Mouse (Mus musculus): ENCODE data around the gene Rab25. TPM values are rescaled to one million over a fixed set of nuclear protein-coding genes. Genes with fewer than 3 reads are reported as not detected.

Rab25 gene
- polyA plus RNA-seq, 1 experiment = 35.1 TPM

GRCm38 (mm10) chr3:88501366-88502030, 46.6 kb downstream of the Rab25 start:
- TF ChIP-seq EP300 (IDR thresholded peaks at IDR 0.05; ENCODE audit: insufficient read depth, low read depth, low read length) = no peak
- no peak for TF ChIP-seq CTCF (IDR thresholded peaks at IDR 0.05; ENCODE audit: low read depth, low read length)
- no peak for TF ChIP-seq POLR2A (IDR thresholded peaks at IDR 0.05; ENCODE audit: insufficient read depth, low read length)
- Histone ChIP-seq H3K4me3 (ENCODE audit: low read depth, low read length) (peak overlapping the region; percentile 63), H3K36me3 (ENCODE audit: control insufficient read depth, insufficient read depth, low read length, poor library complexity, severe bottlenecking) (no peaks in the 10 kb centered on the region), H3K9me3 (replicated peaks; ENCODE audit: control insufficient read depth, insufficient read depth, low read length, poor library complexity, severe bottlenecking) (no peaks in the 10 kb centered on the region), H3K27me3 (ENCODE audit: control insufficient read depth, insufficient read depth, low read length, poor library complexity, severe bottlenecking) (no peaks in the 10 kb centered on the region), H3K9ac (ENCODE audit: low read depth, poor library complexity, severe bottlenecking) (peak overlapping the region; percentile 43; the same call in 1 of the 2 replicates), H3K27ac (ENCODE audit: insufficient read depth, low read length) (peak overlapping the region; percentile 17; the same call in 1 of the 2 replicates), H3K4me1 (ENCODE audit: control insufficient read depth, insufficient read depth, low read length) (peaks cover 6% of the 10 kb centered on the region)

- no peak overlapping the region for H3K9ac ChIP-seq (ENCODE audit: low read depth, poor library complexity, severe bottlenecking)
Observed at GRCm38 (mm10) chr3:88500655-88501365, 47.3 kb downstream of the Rab25 start.

GRCm38 (mm10) chr3:88500087-88500486, 48.0 kb downstream of the Rab25 start:
- TF ChIP-seq EP300 (IDR thresholded peaks at IDR 0.05; ENCODE audit: insufficient read depth, low read depth, low read length) = no peak
- no peak for TF ChIP-seq CTCF (IDR thresholded peaks at IDR 0.05; ENCODE audit: low read depth, low read length)
- no peak for TF ChIP-seq POLR2A (IDR thresholded peaks at IDR 0.05; ENCODE audit: insufficient read depth, low read length)
- Histone ChIP-seq H3K36me3 (ENCODE audit: control insufficient read depth, insufficient read depth, low read length, poor library complexity, severe bottlenecking) (no peaks in the 10 kb centered on the region), H3K9ac (ENCODE audit: low read depth, poor library complexity, severe bottlenecking) (no peak overlapping the region), H3K27ac (ENCODE audit: insufficient read depth, low read length) (no peak overlapping the region), H3K4me3 (ENCODE audit: low read depth, low read length) (no peak overlapping the region), H3K27me3 (ENCODE audit: control insufficient read depth, insufficient read depth, low read length, poor library complexity, severe bottlenecking) (no peaks in the 10 kb centered on the region), H3K4me1 (ENCODE audit: control insufficient read depth, insufficient read depth, low read length) (peaks cover 10% of the 10 kb centered on the region), H3K9me3 (replicated peaks; ENCODE audit: control insufficient read depth, insufficient read depth, low read length, poor library complexity, severe bottlenecking) (no peaks in the 10 kb centered on the region)

More at GRCm38 (mm10) chr3:88500655-88501365, 47.3 kb downstream of the Rab25 start:
- H3K27ac ChIP-seq (ENCODE audit: insufficient read depth, low read length) = no peak overlapping the region
- no peaks in the 10 kb centered on the region for H3K27me3 ChIP-seq (ENCODE audit: control insufficient read depth, insufficient read depth, low read length, poor library complexity, severe bottlenecking)
- peaks cover 8% of the 10 kb centered on the region for H3K4me1 ChIP-seq (ENCODE audit: control insufficient read depth, insufficient read depth, low read length)
- H3K4me3 ChIP-seq (ENCODE audit: low read depth, low read length) = no peak overlapping the region
- H3K9me3 ChIP-seq (replicated peaks; ENCODE audit: control insufficient read depth, insufficient read depth, low read length, poor library complexity, severe bottlenecking) = no peaks in the 10 kb centered on the region
- TF ChIP-seq POLR2A (IDR thresholded peaks at IDR 0.05; ENCODE audit: insufficient read depth, low read length) (no peak), CTCF (IDR thresholded peaks at IDR 0.05; ENCODE audit: low read depth, low read length) (no peak), EP300 (IDR thresholded peaks at IDR 0.05; ENCODE audit: insufficient read depth, low read depth, low read length) (no peak)
- H3K36me3 ChIP-seq (ENCODE audit: control insufficient read depth, insufficient read depth, low read length, poor library complexity, severe bottlenecking) = no peaks in the 10 kb centered on the region

GRCm38 (mm10) chr3:88499580-88499979, 48.5 kb downstream of the Rab25 start:
- H3K36me3 ChIP-seq (ENCODE audit: control insufficient read depth, insufficient read depth, low read length, poor library complexity, severe bottlenecking) = no peaks in the 10 kb centered on the region
- no peak for TF ChIP-seq CTCF (IDR thresholded peaks at IDR 0.05; ENCODE audit: low read depth, low read length)
- no peak for TF ChIP-seq EP300 (IDR thresholded peaks at IDR 0.05; ENCODE audit: insufficient read depth, low read depth, low read length)
- no peak for TF ChIP-seq POLR2A (IDR thresholded peaks at IDR 0.05; ENCODE audit: insufficient read depth, low read length)
- no peak overlapping the region for H3K4me3 ChIP-seq (ENCODE audit: low read depth, low read length)
- peaks cover 14% of the 10 kb centered on the region for H3K4me1 ChIP-seq (ENCODE audit: control insufficient read depth, insufficient read depth, low read length)
- H3K27ac ChIP-seq (ENCODE audit: insufficient read depth, low read length) = no peak overlapping the region
- H3K27me3 ChIP-seq (ENCODE audit: control insufficient read depth, insufficient read depth, low read length, poor library complexity, severe bottlenecking) = no peaks in the 10 kb centered on the region
- H3K9me3 ChIP-seq (replicated peaks; ENCODE audit: control insufficient read depth, insufficient read depth, low read length, poor library complexity, severe bottlenecking) = no peaks in the 10 kb centered on the region
- H3K9ac ChIP-seq (ENCODE audit: low read depth, poor library complexity, severe bottlenecking) = no peak overlapping the region

GRCm38 (mm10) chr3:88495741-88496415, 52.2 kb downstream of the Rab25 start:
- Histone ChIP-seq H3K4me1 (ENCODE audit: control insufficient read depth, insufficient read depth, low read length) (peaks cover 11% of the 10 kb centered on the region), H3K9me3 (replicated peaks; ENCODE audit: control insufficient read depth, insufficient read depth, low read length, poor library complexity, severe bottlenecking) (no peaks in the 10 kb centered on the region), H3K27ac (ENCODE audit: insufficient read depth, low read length) (peak overlapping the region; percentile 74; the same call in 1 of the 2 replicates), H3K27me3 (ENCODE audit: control insufficient read depth, insufficient read depth, low read length, poor library complexity, severe bottlenecking) (no peaks in the 10 kb centered on the region), H3K36me3 (ENCODE audit: control insufficient read depth, insufficient read depth, low read length, poor library complexity, severe bottlenecking) (no peaks in the 10 kb centered on the region), H3K9ac (ENCODE audit: low read depth, poor library complexity, severe bottlenecking) (no peak overlapping the region; the same call in 1 of the 2 replicates), H3K4me3 (ENCODE audit: low read depth, low read length) (no peak overlapping the region)
- TF ChIP-seq EP300 (IDR thresholded peaks at IDR 0.05; ENCODE audit: insufficient read depth, low read depth, low read length) (no peak), CTCF (IDR thresholded peaks at IDR 0.05; ENCODE audit: low read depth, low read length) (no peak), POLR2A (IDR thresholded peaks at IDR 0.05; ENCODE audit: insufficient read depth, low read length) (no peak)

All from ES-Bruce4 (cell line).